Mouse (Mus musculus) intestine, embryonic 15.5 days (tissue): ENCODE data around the gene Nutm2. TPM values are rescaled to one million over a fixed set of nuclear protein-coding genes. Genes with fewer than 3 reads are reported as not detected.
"Not testable (repeated sequence)": the region's sequence is repeated elsewhere in the genome, so short reads cannot be mapped to it uniquely, and the experiment has no call there.

Source experiments
- ATAC-seq: fragments of 200-750 bp; cut with Nextera tagmentation; 2 replicates; pipeline ENCODE4 v1.8.0; 2017; ENCODE audit warnings: moderate TSS enrichment, moderate library complexity
- H3K27ac ChIP-seq: fragments of 300-500 bp; sonication (generic); 2 replicates; pipeline ENCODE4 v1.5.1; 2015; ENCODE audit warnings: mild to moderate bottlenecking, inconsistent platforms
- H3K27me3 ChIP-seq: fragments of 300-500 bp; sonication (generic); replicated peaks from 2 replicates; pipeline ENCODE4 v1.6.1; 2015; ENCODE audit warnings: inconsistent platforms
- H3K36me3 ChIP-seq: fragments of 300-500 bp; sonication (generic); 2 replicates; pipeline ENCODE4 v1.6.1; 2015; ENCODE audit warnings: inconsistent platforms
- H3K4me1 ChIP-seq: fragments of 300-500 bp; sonication (generic); replicated peaks from 2 replicates; pipeline ENCODE4 v1.6.1; 2015; ENCODE audit warnings: inconsistent platforms
- H3K4me2 ChIP-seq: fragments of 300-500 bp; sonication (generic); replicated peaks from 2 replicates; pipeline ENCODE4 v1.6.1; 2015; ENCODE audit warnings: mild to moderate bottlenecking, inconsistent platforms
- H3K4me3 ChIP-seq: fragments of 300-500 bp; sonication (generic); replicated peaks from 2 replicates; pipeline ENCODE4 v1.5.1; 2015; ENCODE audit warnings: inconsistent platforms
- H3K9ac ChIP-seq: fragments of 300-500 bp; sonication (generic); 2 replicates; pipeline ENCODE4 v1.6.1; 2015; ENCODE audit warnings: inconsistent platforms
- H3K9me3 ChIP-seq: fragments of 300-500 bp; sonication (generic); 2 replicates; pipeline ENCODE4 v1.6.1; 2016; ENCODE audit warnings: inconsistent platforms
- WGBS: fragments of 180-500 bp; shearing (Covaris S2); methylation state at CpG from one replicate; pipeline ENCODE4 v1.1.7; 2015; 5-methylcytosine and 5-hydroxymethylcytosine counted together
- polyA plus RNA-seq: library from polyadenylated mRNA; unstranded; fragments of >200 nt; fragmentation: Nextera tagmentation; extraction: Ambion mirVana; gene quantifications from 2 replicates; pipeline ENCODE4 v1.2.1, GENCODE M21; 2015

The Nutm2 gene
- not detected in 2 replicates for polyA plus RNA-seq

- no peak for ATAC-seq
- H3K27ac ChIP-seq: no peak within 1 kb of the TSS
- 81% methylated on average over 4 of the region's 4 CpGs for WGBS
- H3K4me1 ChIP-seq: no peaks in the 10 kb centered on the region
- no peak within 1 kb of the TSS for H3K4me2 ChIP-seq
- no peaks in the 10 kb centered on the region for H3K27me3 ChIP-seq
- H3K4me3 ChIP-seq: no peak within 1 kb of the TSS
- H3K9ac ChIP-seq: no peak within 1 kb of the TSS
- H3K36me3 ChIP-seq: no peaks in the 10 kb centered on the region
- no peaks in the 10 kb centered on the region for H3K9me3 ChIP-seq
These were observed at the start of gene Nutm2 for GRCm38 (mm10) chr13:50467007-50467406. TSS of gene Nutm2 (plus strand) at chr13:50467307.

GRCm38 (mm10) chr13:50417389-50418183, 49.5 kb upstream of the Nutm2 start, which contains the start of gene Fbxw17:
TSS of gene Fbxw17 (plus strand) at chr13:50417864.
- peak within 1 kb of the TSS; percentile 81 for H3K4me3 ChIP-seq
- H3K9ac ChIP-seq: peak within 1 kb of the TSS; percentile 86
- H3K9me3 ChIP-seq: no peaks in the 10 kb centered on the region
- peak; percentile 98 for ATAC-seq
- peak within 1 kb of the TSS; percentile 75 for H3K4me2 ChIP-seq
- peak within 1 kb of the TSS; percentile 56; the same call in 1 of the 2 replicates for H3K27ac ChIP-seq
- WGBS: 11% methylated on average over 35 of the region's 35 CpGs
- H3K4me1 ChIP-seq: 0 out of 2 replicates have a peak, but pooled peaks cover 4% of the 10 kb centered on the region
- H3K27me3 ChIP-seq: no peaks in the 10 kb centered on the region
- 0 out of 2 replicates have a peak, but pooled peaks cover 3% of the 10 kb centered on the region for H3K36me3 ChIP-seq

- H3K27me3 ChIP-seq: no peaks in the 10 kb centered on the region
- H3K4me3 ChIP-seq: peak overlapping the region; percentile 81
- H3K36me3 ChIP-seq: peaks cover 7% of the 10 kb centered on the region; the same call in 1 of the 2 replicates
- 0 out of 2 replicates have a peak overlapping the region, but pooled peaks have one; percentile 86 for H3K9ac ChIP-seq
- WGBS: 33% methylated on average over 3 of the region's 3 CpGs
- H3K4me2 ChIP-seq: peak overlapping the region; percentile 75
- H3K27ac ChIP-seq: no peak overlapping the region
- H3K9me3 ChIP-seq: no peaks in the 10 kb centered on the region
- 0 out of 2 replicates have a peak, but pooled peaks cover 4% of the 10 kb centered on the region for H3K4me1 ChIP-seq
- no peak for ATAC-seq
These were observed 48.7 kb upstream of the Nutm2 start for GRCm38 (mm10) chr13:50418421-50418820.

GRCm38 (mm10) chr13:50423625-50424209, 43.4 kb upstream of the Nutm2 start:
- ATAC-seq: no peak
- H3K4me3 ChIP-seq: no peak overlapping the region
- no peak overlapping the region for H3K9ac ChIP-seq
- H3K27ac ChIP-seq: no peak overlapping the region
- no peaks in the 10 kb centered on the region for H3K27me3 ChIP-seq
- 88% methylated on average over 8 of the region's 8 CpGs for WGBS
- H3K4me2 ChIP-seq: no peak overlapping the region
- H3K9me3 ChIP-seq: no peaks in the 10 kb centered on the region
- H3K4me1 ChIP-seq: no peaks in the 10 kb centered on the region
- peaks cover 23% of the 10 kb centered on the region for H3K36me3 ChIP-seq

GRCm38 (mm10) chr13:50424517-50424916, 42.6 kb upstream of the Nutm2 start:
- H3K9me3 ChIP-seq: no peaks in the 10 kb centered on the region
- H3K27ac ChIP-seq: no peak overlapping the region
- no peak overlapping the region for H3K4me2 ChIP-seq
- H3K9ac ChIP-seq: no peak overlapping the region
- no peaks in the 10 kb centered on the region for H3K4me1 ChIP-seq
- no peaks in the 10 kb centered on the region for H3K27me3 ChIP-seq
- H3K36me3 ChIP-seq: peaks cover 23% of the 10 kb centered on the region
- no peak for ATAC-seq
- 93% methylated on average over 2 of the region's 2 CpGs for WGBS
- H3K4me3 ChIP-seq: no peak overlapping the region

GRCm38 (mm10) chr13:50426686-50427085, 40.4 kb upstream of the Nutm2 start:
- no peak overlapping the region for H3K4me2 ChIP-seq
- H3K27ac ChIP-seq: no peak overlapping the region
- ATAC-seq: no peak; the same call in 1 of the 2 replicates
- WGBS: 86% methylated on average over 4 of the region's 4 CpGs
- H3K4me3 ChIP-seq: no peak overlapping the region
- no peaks in the 10 kb centered on the region for H3K9me3 ChIP-seq
- no peaks in the 10 kb centered on the region for H3K4me1 ChIP-seq
- H3K27me3 ChIP-seq: no peaks in the 10 kb centered on the region
- no peak overlapping the region for H3K9ac ChIP-seq
- H3K36me3 ChIP-seq: peaks cover 31% of the 10 kb centered on the region

- no peak within 1 kb of the TSS for H3K4me3 ChIP-seq
- no peak within 1 kb of the TSS for H3K4me2 ChIP-seq
- H3K9me3 ChIP-seq: no peaks in the 10 kb centered on the region
- no peaks in the 10 kb centered on the region for H3K27me3 ChIP-seq
- no peak within 1 kb of the TSS for H3K9ac ChIP-seq
- H3K4me1 ChIP-seq: no peaks in the 10 kb centered on the region
- H3K27ac ChIP-seq: no peak within 1 kb of the TSS
- no peak for ATAC-seq
- WGBS: 89% methylated on average over 2 of the region's 2 CpGs
- H3K36me3 ChIP-seq: no peaks in the 10 kb centered on the region
These were observed 23.3 kb upstream of the Nutm2 start, which contains the start of gene Gm47429 for GRCm38 (mm10) chr13:50443812-50444211. TSS of gene Gm47429 (minus strand) at chr13:50443912.

- Histone ChIP-seq H3K27me3 (no peaks in the 10 kb centered on the region), H3K4me1 (no peaks in the 10 kb centered on the region), H3K4me3 (no peak overlapping the region), H3K27ac (no peak overlapping the region), H3K9ac (no peak overlapping the region), H3K36me3 (no peaks in the 10 kb centered on the region), H3K9me3 (no peaks in the 10 kb centered on the region), H3K4me2 (no peak overlapping the region)
- WGBS: 64% methylated on average over 4 of the region's 4 CpGs
- ATAC-seq: no peak
These were observed 21.8 kb upstream of the Nutm2 start for GRCm38 (mm10) chr13:50445261-50445660.

- H3K4me2 ChIP-seq, H3K27me3 ChIP-seq, ATAC-seq, H3K4me3 ChIP-seq, H3K4me1 ChIP-seq, H3K9me3 ChIP-seq, H3K9ac ChIP-seq, H3K27ac ChIP-seq, H3K36me3 ChIP-seq: not testable (repeated sequence)
- whole genome bisulfite sequencing: 70% methylated on average over 9 of the region's 9 CpGs
These were observed 14.8 kb upstream of the Nutm2 start for GRCm38 (mm10) chr13:50452266-50452665.

GRCm38 (mm10) chr13:50453426-50453825, 13.7 kb upstream of the Nutm2 start:
- Histone ChIP-seq H3K4me1 (no peaks in the 10 kb centered on the region), H3K27ac (no peak overlapping the region), H3K4me2 (no peak overlapping the region), H3K9me3 (no peaks in the 10 kb centered on the region), H3K27me3 (no peaks in the 10 kb centered on the region), H3K9ac (no peak overlapping the region), H3K36me3 (no peaks in the 10 kb centered on the region), H3K4me3 (no peak overlapping the region)
- WGBS: 33% methylated on average over 4 of the region's 4 CpGs
- ATAC-seq: no peak

- not testable (repeated sequence) for H3K4me2 ChIP-seq, H3K9me3 ChIP-seq, H3K4me1 ChIP-seq, H3K4me3 ChIP-seq, H3K9ac ChIP-seq, H3K27me3 ChIP-seq, H3K27ac ChIP-seq, ATAC-seq, H3K36me3 ChIP-seq
- WGBS: 65% methylated on average over 2 of the region's 2 CpGs
These were observed 6.7 kb upstream of the Nutm2 start for GRCm38 (mm10) chr13:50460433-50460832.

GRCm38 (mm10) chr13:50464621-50465562, 2.2 kb upstream of the Nutm2 start:
- ATAC-seq: no peak
- Histone ChIP-seq H3K4me2 (peak overlapping the region; percentile 54), H3K27ac (no peak overlapping the region), H3K4me3 (peak overlapping the region; percentile 20), H3K4me1 (no peaks in the 10 kb centered on the region), H3K9ac (no peak overlapping the region), H3K36me3 (no peaks in the 10 kb centered on the region), H3K27me3 (no peaks in the 10 kb centered on the region), H3K9me3 (no peaks in the 10 kb centered on the region)
- WGBS: 32% methylated on average over 27 of the region's 27 CpGs
